Mouse (Mus musculus) gastrocnemius, adult 2 months (tissue): ENCODE data around the gene Mrps7. TPM values are rescaled to one million over a fixed set of nuclear protein-coding genes. Genes with fewer than 3 reads are reported as not detected.

ENCODE experiments used
- DNase-seq: peaks from one replicate; pipeline ENCODE4 v3.0.0; 2022
- H3K27ac ChIP-seq: fragments of 200-600 bp; 2 replicates; pipeline ENCODE4 v1.8.1; 2022; ENCODE audit warnings: mild to moderate bottlenecking
- H3K4me3 ChIP-seq: fragments of 200-600 bp; 2 replicates; pipeline ENCODE4 v1.8.1; 2022; ENCODE audit warnings: mild to moderate bottlenecking, moderate library complexity
- CTCF ChIP-seq: fragments of 200-600 bp; IDR thresholded peaks from 2 replicates; pipeline ENCODE4 v1.8.1; 2022; ENCODE audit warnings: antibody characterized with exemption, mild to moderate bottlenecking, moderate library complexity
- intact Hi-C: fragments of 180-260 bp; cut with DNase I; formaldehyde crosslinking; loops from one replicate; pipeline ENCODE4 v1.15.1; 2025
- total RNA-seq, 2 experiments: library from RNA; stranded (reverse); gene quantifications; 2 replicates each; pipeline ENCODE4 v1.2.3; 2021

The Mrps7 gene
- total RNA-seq, 2 experiments from 2014 or later: 66.8 to 88.5 TPM

- intact Hi-C loops: loop anchor here (5.0 kb wide), 1 partner anchor 163 kb away; the partner anchor contains the start of genes Caskin2 and Tsen54
- no peak for TF ChIP-seq CTCF
- H3K27ac ChIP-seq: no peak overlapping the region
- H3K4me3 ChIP-seq: no peak overlapping the region
- DNase-seq: no peak
Measured at GRCm38 (mm10) chr11:115649706-115650105, 46.0 kb downstream of the Mrps7 start.

- intact Hi-C loops: no loop called here
- DNase-seq: no peak
- Histone ChIP-seq H3K4me3 (no peak overlapping the region), H3K27ac (no peak overlapping the region)
- no peak for TF ChIP-seq CTCF
Measured at GRCm38 (mm10) chr11:115651680-115652079, 48.0 kb downstream of the Mrps7 start.

DNA sequence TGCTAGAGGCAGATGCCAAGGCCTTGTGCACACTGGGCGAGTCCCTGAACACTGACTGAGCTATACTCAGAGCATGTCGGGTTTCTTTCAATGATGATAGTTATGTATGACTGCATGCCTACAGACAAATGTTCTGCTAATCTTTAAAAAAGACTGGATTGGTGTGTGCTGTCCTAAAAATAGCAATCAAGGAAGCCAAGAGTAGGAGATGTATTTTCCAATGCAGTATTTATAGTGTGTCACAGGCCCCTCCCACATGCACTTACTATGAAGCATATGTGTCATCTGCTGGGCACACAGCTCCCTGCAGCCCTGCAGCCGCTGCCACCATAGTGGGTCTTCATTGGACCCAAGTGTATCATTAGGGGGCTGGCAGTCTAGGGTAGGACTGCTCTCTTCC is 49.5 kb downstream of the Mrps7 start:
- no peak for TF ChIP-seq CTCF
- DNase-seq: no peak
- peak overlapping the region; percentile 29; the same call in 1 of the 2 replicates for H3K4me3 ChIP-seq
- peak overlapping the region; percentile 75 for H3K27ac ChIP-seq
- intact Hi-C loops: no loop called here

- intact Hi-C loops: no loop called here
- Histone ChIP-seq H3K4me3 (no peak overlapping the region), H3K27ac (peak overlapping the region; percentile 75; the same call in 1 of the 2 replicates)
- DNase-seq: no peak
- TF ChIP-seq CTCF: no peak
Measured at GRCm38 (mm10) chr11:115654128-115654527, 50.4 kb downstream of the Mrps7 start.

Other genes starting within 250 kb of the Mrps7 start
- 1 to 10 TPM; 1.0 to 1.2 TPM for gene Hid1, start 236.2 kb upstream of the Mrps7 start, total RNA-seq
- gene Cdr2l, start 222.0 kb upstream of the Mrps7 start, total RNA-seq: 1 to 10 TPM; 1.5 to 2.0 TPM
- gene Mrpl58, start 200.2 kb upstream of the Mrps7 start, total RNA-seq: 10 to 100 TPM; 79.2 to 99.2 TPM
- 100 to 1,000 TPM; 680 to 956 TPM for gene Atp5h, start 184.0 kb upstream of the Mrps7 start, total RNA-seq
- 10 to 100 TPM; 14.8 to 22.3 TPM for gene Kctd2, start 183.8 kb upstream of the Mrps7 start, total RNA-seq
- gene Trim80, start 163.4 kb upstream of the Mrps7 start, total RNA-seq: not detected
- gene Slc16a5, start 141.5 kb upstream of the Mrps7 start, total RNA-seq: not detected
- gene Armc7, start 128.3 kb upstream of the Mrps7 start, total RNA-seq: under 1 TPM; 0.95 to 0.99 TPM
- gene Nt5c, start 112.1 kb upstream of the Mrps7 start, total RNA-seq: 1 to 10 TPM; 5.8 to 7.7 TPM
- gene Jpt1, start 89.5 kb upstream of the Mrps7 start, total RNA-seq: 10 to 100 TPM; 38.4 to 40.9 TPM
- gene Sumo2, start 67.6 kb upstream of the Mrps7 start, total RNA-seq: 100 to 1,000 TPM; 138 to 164 TPM
- gene Nup85, start 39.5 kb upstream of the Mrps7 start, total RNA-seq: 10 to 100 TPM; 17.2 to 18.6 TPM
- 10 to 100 TPM; 18.8 to 20.7 TPM for gene Gga3, start 126 bp downstream of the Mrps7 start, total RNA-seq
- gene Mif4gd, start 9.0 kb downstream of the Mrps7 start, total RNA-seq: 10 to 100 TPM; 46.0 to 55.0 TPM
- gene Slc25a19, start 24.4 kb downstream of the Mrps7 start, total RNA-seq: 10 to 100 TPM; 43.1 to 51.5 TPM
- gene Grb2, start 104.7 kb downstream of the Mrps7 start, total RNA-seq: 10 to 100 TPM; 60.3 to 74.7 TPM
- 10 to 100 TPM; 90.6 to 99.5 TPM for gene Tmem94, start 161.5 kb downstream of the Mrps7 start, total RNA-seq
- gene Caskin2, start 209.7 kb downstream of the Mrps7 start, total RNA-seq: 10 to 100 TPM; 14.5 to 19.2 TPM
- gene Tsen54, start 210.8 kb downstream of the Mrps7 start, total RNA-seq: 1 to 10 TPM; 6.2 to 6.9 TPM
- gene Llgl2, start 220.1 kb downstream of the Mrps7 start, total RNA-seq: 1 to 10 TPM; 8.3 to 9.8 TPM